Mouse (Mus musculus): ENCODE measurements around the gene Hmx1. TPM values are rescaled to one million over a fixed set of nuclear protein-coding genes. Genes with fewer than 3 reads are reported as not detected.

Hmx1 gene
- polyA plus RNA-seq, 2 experiments, result not detected

DNA sequence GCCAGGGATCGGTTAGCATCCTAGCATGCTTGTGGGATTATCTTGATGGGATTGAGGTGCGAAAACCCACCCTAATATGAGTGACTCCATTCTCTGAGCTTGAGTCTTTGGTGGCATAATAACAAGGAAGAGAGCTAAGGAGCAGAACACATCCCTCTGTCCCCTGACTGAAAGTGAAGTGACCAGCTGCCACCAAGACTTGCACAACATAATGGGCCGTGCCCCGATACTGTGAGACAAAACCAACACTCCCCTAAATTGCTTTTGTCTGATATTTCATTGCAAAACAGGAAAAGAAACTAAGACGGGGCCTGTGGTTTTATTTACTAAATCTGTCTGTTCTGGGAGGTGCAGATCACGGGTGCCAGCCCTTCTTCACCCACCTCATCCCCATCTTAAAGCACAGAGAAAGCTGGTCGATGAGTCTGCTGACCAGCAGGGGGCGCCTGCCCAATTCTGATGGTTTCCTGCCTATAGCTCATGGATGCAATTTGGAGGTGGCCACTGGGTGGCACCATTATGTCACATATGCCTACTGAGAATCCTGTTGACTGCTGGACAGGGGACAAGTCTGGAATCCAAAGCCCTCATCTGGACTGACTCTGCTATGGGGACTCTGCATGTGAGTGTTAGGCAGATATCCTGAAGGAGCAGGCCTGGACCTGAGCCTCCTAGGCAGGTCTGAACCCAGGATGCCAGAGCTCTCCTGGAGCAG lies 27.2 kb upstream of the Hmx1 start:
- Histone ChIP-seq H3K27ac (no peak overlapping the region), H3K9ac (replicated peaks) (no peak overlapping the region), H3K4me3 (ENCODE audit: insufficient read depth in 1 of 2, low read depth in 2 of 2, low read length in 2 of 2) (no peak overlapping the region), H3K27me3 (ENCODE audit: control insufficient read depth, insufficient read depth, low read length) (no peaks in the 10 kb centered on the region), H3K36me3 (replicated peaks; ENCODE audit: control insufficient read depth, insufficient read depth, low read depth) (no peaks in the 10 kb centered on the region), H3K4me1 (replicated peaks; ENCODE audit: control insufficient read depth in 2 of 2, insufficient read depth in 2 of 2, low read length in 1 of 2) (peaks cover 0 to 6% of the 10 kb centered on the region in 2 experiments; a peak in 2 of 4 replicates), H3K9me3 (ENCODE audit: control insufficient read depth, low read length) (no peaks in the 10 kb centered on the region), H3K4me2 (ENCODE audit: low read depth) (no peak overlapping the region)
- WGBS (ENCODE audit: insufficient replicate concordance), result 42% methylated on average over 8 of the region's 8 CpGs
- DNase-seq (ENCODE audit: low read depth in 3 of 3, low spot score in 3 of 3), result peak; percentile 55 to 61 (median 59)
- TF ChIP-seq CTCF (IDR thresholded peaks at IDR 0.05; ENCODE audit: low read depth) (peak; percentile 98), EP300 (IDR thresholded peaks at IDR 0.05; ENCODE audit: low read depth) (no peak)
- no peak for ATAC-seq (ENCODE audit: insufficient read depth)

DNA sequence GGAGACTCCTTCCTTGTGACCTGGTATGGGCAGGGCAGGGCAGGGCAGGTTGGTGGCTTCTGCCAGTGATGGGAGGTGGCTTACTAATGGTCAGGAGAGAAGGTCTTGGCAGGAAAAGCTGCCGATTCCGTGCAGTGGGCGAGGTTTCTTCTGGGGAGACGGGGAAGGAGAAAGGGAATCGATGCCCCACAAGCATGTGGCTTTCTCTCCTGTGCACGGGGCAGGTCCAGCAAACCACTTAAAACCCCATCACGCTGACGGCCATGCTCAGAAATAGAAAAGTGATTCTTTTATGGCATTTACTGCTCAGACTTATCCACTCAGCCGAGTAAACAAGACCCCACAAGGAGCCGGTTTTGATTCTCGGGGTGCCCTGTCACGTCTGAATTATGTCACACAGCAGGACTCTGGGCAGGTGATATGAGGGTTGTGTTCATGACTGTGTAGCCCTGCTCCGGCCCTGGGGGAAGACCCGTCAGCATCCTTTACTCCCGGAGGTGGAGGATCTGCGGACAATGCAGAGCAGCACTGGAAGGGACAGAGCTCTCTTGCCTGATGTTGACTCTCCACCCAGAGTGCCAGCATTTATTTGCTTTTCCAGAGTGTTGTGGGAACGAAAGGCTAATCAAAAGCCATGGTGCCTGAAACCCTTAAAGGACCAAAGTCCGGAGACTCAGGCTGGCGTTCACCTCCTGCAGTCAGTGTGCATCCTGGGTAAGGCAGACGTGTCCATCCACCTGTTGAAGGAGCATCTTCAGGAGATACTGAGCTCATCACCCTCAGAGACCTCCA lies 22.5 kb upstream of the Hmx1 start:
- no peak for ATAC-seq (ENCODE audit: insufficient read depth)
- H3K4me2 ChIP-seq (ENCODE audit: low read depth), result no peak overlapping the region
- no peak overlapping the region for H3K9ac ChIP-seq (replicated peaks)
- TF ChIP-seq EP300 (IDR thresholded peaks at IDR 0.05; ENCODE audit: low read depth) (no peak), CTCF (IDR thresholded peaks at IDR 0.05; ENCODE audit: low read depth) (no peak)
- no peaks in the 10 kb centered on the region for H3K4me1 ChIP-seq (replicated peaks; ENCODE audit: control insufficient read depth in 2 of 2, insufficient read depth in 2 of 2, low read length in 1 of 2)
- no peaks in the 10 kb centered on the region for H3K9me3 ChIP-seq (ENCODE audit: control insufficient read depth, low read length)
- H3K4me3 ChIP-seq (ENCODE audit: insufficient read depth in 1 of 2, low read depth in 2 of 2, low read length in 2 of 2), result no peak overlapping the region
- no peak for DNase-seq (ENCODE audit: low read depth in 3 of 3, low spot score in 3 of 3)
- WGBS (ENCODE audit: insufficient replicate concordance), result 48% methylated on average over 20 of the region's 20 CpGs
- no peaks in the 10 kb centered on the region for H3K27me3 ChIP-seq (ENCODE audit: control insufficient read depth, insufficient read depth, low read length)
- no peak overlapping the region for H3K27ac ChIP-seq
- no peaks in the 10 kb centered on the region for H3K36me3 ChIP-seq (replicated peaks; ENCODE audit: control insufficient read depth, insufficient read depth, low read depth)

DNA sequence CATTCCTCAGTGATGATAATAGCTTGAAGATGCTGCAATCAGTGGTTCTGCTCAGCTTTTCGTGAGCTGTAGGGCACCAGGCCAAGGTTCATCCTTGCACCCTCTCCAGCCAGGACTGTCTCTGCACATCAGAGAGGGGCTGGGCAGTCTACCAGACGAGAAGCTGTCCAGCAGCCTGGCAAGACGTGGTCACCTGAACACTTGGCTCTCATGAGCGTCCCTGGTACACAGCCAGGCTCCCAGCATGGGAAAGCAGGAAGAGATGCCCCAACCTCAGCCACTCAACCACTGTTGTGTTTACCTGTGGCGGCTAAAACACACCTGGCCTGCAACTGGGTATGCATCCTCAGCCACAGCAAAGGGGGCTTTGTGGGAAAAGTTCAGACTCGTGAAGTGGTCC lies 20.0 kb upstream of the Hmx1 start:
- no peaks in the 10 kb centered on the region for H3K36me3 ChIP-seq (replicated peaks; ENCODE audit: control insufficient read depth, insufficient read depth, low read depth)
- 44% methylated on average over 6 of the region's 6 CpGs for WGBS (ENCODE audit: insufficient replicate concordance)
- no peak overlapping the region for H3K4me2 ChIP-seq (ENCODE audit: low read depth)
- H3K9ac ChIP-seq (replicated peaks), result no peak overlapping the region
- no peaks in the 10 kb centered on the region for H3K4me1 ChIP-seq (replicated peaks; ENCODE audit: control insufficient read depth in 2 of 2, insufficient read depth in 2 of 2, low read length in 1 of 2)
- no peak overlapping the region for H3K27ac ChIP-seq
- TF ChIP-seq EP300 (IDR thresholded peaks at IDR 0.05; ENCODE audit: low read depth) (no peak), CTCF (IDR thresholded peaks at IDR 0.05; ENCODE audit: low read depth) (no peak)
- H3K9me3 ChIP-seq (ENCODE audit: control insufficient read depth, low read length), result no peaks in the 10 kb centered on the region
- ATAC-seq (ENCODE audit: insufficient read depth), result no peak
- H3K4me3 ChIP-seq (ENCODE audit: insufficient read depth in 1 of 2, low read depth in 2 of 2, low read length in 2 of 2), result no peak overlapping the region
- no peak for DNase-seq (ENCODE audit: low read depth in 3 of 3, low spot score in 3 of 3)
- no peaks in the 10 kb centered on the region for H3K27me3 ChIP-seq (ENCODE audit: control insufficient read depth, insufficient read depth, low read length)

DNA sequence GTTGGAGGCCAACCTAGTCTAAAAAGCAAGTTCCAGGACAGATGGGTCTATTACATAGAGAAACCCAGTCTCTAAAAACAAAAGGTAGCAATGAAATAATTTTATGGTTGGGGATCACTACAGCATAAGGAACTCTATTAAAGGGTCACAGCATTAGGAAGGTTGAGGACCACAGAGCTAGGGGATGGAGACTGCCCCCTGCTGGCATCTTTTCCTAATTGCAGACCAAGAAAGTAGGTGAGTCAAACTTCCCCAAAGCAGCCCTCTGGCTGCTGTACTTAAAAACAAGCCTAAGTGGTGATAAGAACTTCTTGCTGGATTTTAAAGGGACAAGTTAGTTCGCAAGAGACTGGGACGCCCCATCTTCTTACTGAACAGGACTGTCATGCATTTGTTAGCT lies 9.8 kb upstream of the Hmx1 start:
- no peaks in the 10 kb centered on the region for H3K36me3 ChIP-seq (replicated peaks; ENCODE audit: control insufficient read depth, insufficient read depth, low read depth)
- H3K9me3 ChIP-seq (ENCODE audit: control insufficient read depth, low read length), result no peaks in the 10 kb centered on the region
- no peaks in the 10 kb centered on the region for H3K4me1 ChIP-seq (replicated peaks; ENCODE audit: control insufficient read depth in 2 of 2, insufficient read depth in 2 of 2, low read length in 1 of 2)
- WGBS (ENCODE audit: insufficient replicate concordance), result 35% methylated on average over 2 of the region's 2 CpGs
- H3K27me3 ChIP-seq (ENCODE audit: control insufficient read depth, insufficient read depth, low read length), result peaks cover 32% of the 10 kb centered on the region
- no peak overlapping the region for H3K4me3 ChIP-seq (ENCODE audit: insufficient read depth in 1 of 2, low read depth in 2 of 2, low read length in 2 of 2)
- no peak overlapping the region for H3K27ac ChIP-seq
- DNase-seq (ENCODE audit: low read depth in 3 of 3, low spot score in 3 of 3) (no peak), ATAC-seq (ENCODE audit: insufficient read depth) (no peak)
- peak; percentile 37; the same call in 1 of the 2 replicates for TF ChIP-seq CTCF (IDR thresholded peaks at IDR 0.05; ENCODE audit: low read depth)
- no peak for TF ChIP-seq EP300 (IDR thresholded peaks at IDR 0.05; ENCODE audit: low read depth)
- H3K9ac ChIP-seq (replicated peaks), result no peak overlapping the region
- H3K4me2 ChIP-seq (ENCODE audit: low read depth), result no peak overlapping the region

DNA sequence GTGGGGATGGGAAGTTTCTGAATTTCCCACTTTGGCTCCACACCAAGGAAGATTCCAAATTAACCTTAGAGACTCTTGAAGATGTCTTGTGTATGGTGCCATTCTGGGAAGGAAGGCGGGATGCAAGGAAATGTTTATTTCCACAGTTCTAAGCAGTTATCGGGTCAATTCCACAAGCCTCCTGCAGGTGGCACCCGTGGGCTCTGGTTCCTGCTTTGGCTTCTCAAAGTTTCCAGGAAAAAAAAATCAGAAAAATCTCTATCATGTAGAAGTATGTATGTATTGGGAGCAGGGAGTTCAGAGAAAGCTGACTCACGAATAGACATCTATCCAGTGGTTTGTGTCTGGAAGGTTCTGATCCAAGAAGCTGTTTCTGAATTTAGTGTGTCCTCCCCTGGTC lies 9.1 kb upstream of the Hmx1 start:
- H3K36me3 ChIP-seq (replicated peaks; ENCODE audit: control insufficient read depth, insufficient read depth, low read depth), result no peaks in the 10 kb centered on the region
- ATAC-seq (ENCODE audit: insufficient read depth) (no peak), DNase-seq (ENCODE audit: low read depth in 3 of 3, low spot score in 3 of 3) (no peak)
- 2% methylated on average over 4 of the region's 4 CpGs for WGBS (ENCODE audit: insufficient replicate concordance)
- no peak overlapping the region for H3K9ac ChIP-seq (replicated peaks)
- peaks cover 40% of the 10 kb centered on the region for H3K27me3 ChIP-seq (ENCODE audit: control insufficient read depth, insufficient read depth, low read length)
- no peak overlapping the region for H3K4me3 ChIP-seq (ENCODE audit: insufficient read depth in 1 of 2, low read depth in 2 of 2, low read length in 2 of 2)
- no peak overlapping the region for H3K27ac ChIP-seq
- TF ChIP-seq CTCF (IDR thresholded peaks at IDR 0.05; ENCODE audit: low read depth) (peak; percentile 68), EP300 (IDR thresholded peaks at IDR 0.05; ENCODE audit: low read depth) (no peak)
- no peak overlapping the region for H3K4me2 ChIP-seq (ENCODE audit: low read depth)
- no peaks in the 10 kb centered on the region for H3K9me3 ChIP-seq (ENCODE audit: control insufficient read depth, low read length)
- no peaks in the 10 kb centered on the region for H3K4me1 ChIP-seq (replicated peaks; ENCODE audit: control insufficient read depth in 2 of 2, insufficient read depth in 2 of 2, low read length in 1 of 2)
